Mouse (Mus musculus): ENCODE results near the gene Ankrd11.

GRCm38 (mm10) chr8:122986501-122987184 lies 55.4 kb downstream of the Ankrd11 start:
- no peak for TF ChIP-seq CTCF (IDR thresholded peaks at IDR 0.05; ENCODE audit: extremely low read depth, insufficient read depth, insufficient read length, insufficient replicate concordance)
- TF ChIP-seq POLR2A (IDR thresholded peaks at IDR 0.05; ENCODE audit: low read depth, low read length) = no peak

All from spleen, adult 2 months (tissue).